Mouse (Mus musculus) ovary, postnatal 14 days (tissue): Measurements from ENCODE around the gene Usp9x.

Experiments
- DNase-seq: peaks from one replicate; pipeline ENCODE4 v3.0.0; 2022; ENCODE audit warnings: low spot score

Gene Usp9x

DNA sequence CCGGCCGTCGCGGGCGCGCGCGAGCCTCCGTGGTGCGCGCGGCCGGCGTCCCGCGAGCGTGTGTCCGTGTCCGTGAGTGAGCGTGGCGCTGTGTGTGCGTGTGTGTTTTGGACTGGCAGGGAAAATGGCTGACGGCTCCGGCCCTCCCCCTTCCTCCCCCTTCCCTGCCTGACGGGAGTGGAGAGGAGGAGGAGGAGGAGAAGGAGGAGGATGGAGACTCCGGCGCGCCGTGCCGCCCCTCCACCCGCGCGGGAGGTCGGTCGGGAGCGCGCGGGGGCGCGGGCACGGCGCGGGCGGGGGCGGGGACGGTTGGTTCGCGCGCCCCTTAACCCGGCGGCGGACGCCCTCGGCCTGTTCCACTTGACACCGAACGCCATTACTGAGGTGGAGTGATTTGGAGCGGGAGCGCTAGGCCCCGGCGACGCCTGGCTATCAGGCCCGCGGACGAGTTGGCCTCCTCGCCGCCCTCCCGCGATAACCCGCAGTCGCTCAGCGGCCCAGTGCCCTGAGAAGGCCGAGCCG is 1.2 kb downstream of the Usp9x start:
- DNase-seq: peak; percentile 57

DNA sequence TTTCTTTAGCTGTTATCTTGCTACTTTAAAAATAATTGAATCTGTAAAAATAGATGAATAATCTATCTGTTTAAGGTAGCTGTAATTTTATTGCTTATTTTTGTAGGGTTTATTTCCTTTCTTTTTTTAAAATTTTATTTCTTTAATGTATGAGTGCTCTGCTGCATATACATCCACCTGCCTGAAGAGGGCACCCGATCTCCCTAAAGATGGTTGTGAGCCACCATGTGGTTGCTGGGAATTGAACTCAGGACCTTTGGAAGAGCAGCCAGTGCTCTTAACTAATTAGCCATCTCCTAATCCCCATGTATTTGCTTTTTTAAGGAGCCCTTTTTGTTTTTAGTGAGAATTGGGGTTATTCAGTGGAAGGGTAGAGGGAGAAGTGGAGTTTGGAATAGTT is 14.3 kb downstream of the Usp9x start:
- DNase-seq: no peak

DNA sequence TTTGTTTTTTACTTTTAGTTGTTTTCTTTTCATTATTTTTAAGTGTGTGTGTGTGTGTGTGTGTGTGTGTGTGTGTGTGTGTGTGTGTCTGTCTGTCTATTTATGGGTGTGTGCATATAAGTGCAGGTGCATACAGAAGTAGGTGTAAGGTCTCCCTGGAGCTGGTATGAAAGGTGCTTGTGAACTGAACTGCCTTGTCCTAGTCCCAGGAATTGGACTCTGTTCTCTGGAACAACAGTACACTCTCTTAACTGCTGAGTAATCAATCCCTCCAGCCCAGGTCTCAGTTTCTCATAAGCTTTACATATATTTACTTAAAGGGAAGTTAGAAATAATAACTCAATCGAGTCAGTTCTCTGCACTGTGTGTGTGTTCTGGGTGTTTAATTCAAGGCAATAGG is 25.7 kb downstream of the Usp9x start:
- no peak for DNase-seq

DNA sequence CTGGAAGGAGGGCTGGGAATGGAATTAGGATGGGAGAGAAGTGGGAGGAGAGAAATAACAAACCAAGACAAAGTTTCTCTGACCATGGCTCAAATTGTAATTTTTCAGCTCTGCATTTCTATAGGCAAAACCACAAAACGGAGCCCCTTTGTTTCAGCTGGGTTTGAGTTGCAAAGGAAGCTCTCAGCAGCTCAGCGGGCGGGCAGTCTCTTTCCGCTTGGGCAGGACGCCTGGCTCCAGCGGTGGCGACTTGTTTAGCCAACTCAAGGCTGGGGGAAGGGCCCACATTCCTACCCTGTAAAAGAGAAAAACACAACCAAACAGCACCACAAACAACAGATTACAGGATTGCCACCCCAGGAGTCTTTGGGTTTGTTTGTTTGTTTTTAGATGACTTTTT is 135.2 kb downstream of the Usp9x start:
- no peak for DNase-seq

DNA sequence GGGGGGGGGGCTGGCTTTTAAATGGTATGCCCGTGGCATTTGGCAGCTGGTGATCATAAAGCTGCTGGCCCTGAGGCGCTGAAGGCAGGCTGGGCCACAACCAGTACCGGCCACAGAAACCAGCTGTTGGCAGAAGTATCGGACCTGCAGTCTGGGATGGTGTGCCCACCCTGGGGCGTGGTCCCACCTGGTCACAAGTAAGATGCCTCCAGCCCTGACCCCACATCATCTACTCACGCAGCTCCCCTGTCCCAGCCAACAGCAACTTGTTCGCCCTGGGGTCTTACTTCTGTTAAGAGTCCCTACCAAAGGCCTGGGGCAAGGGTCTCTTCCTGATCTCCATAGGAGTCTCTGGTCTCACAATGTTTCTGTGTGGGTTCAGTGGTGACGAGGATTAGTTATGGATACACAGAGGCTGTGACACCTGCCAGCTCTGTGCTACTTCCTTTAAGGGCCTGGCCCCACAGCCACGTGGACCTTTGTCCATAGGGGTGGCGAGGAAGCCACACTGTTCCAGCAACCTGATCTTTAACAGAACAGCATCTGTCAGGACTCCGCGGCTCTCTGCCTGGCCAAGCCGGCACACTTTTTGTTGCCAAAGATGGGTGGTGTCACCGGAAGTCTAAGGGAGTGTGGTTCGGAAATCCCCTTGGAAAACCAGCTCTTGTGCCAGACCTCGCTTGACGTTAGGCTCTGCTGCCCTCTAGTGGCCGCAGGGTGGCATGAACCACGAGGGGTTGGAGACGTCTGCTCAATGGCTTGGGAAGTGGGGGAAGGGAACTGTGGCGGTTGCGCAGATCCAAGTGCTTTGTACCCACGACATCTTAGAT is 136.4 kb downstream of the Usp9x start:
- DNase-seq: peak; percentile 88

DNA sequence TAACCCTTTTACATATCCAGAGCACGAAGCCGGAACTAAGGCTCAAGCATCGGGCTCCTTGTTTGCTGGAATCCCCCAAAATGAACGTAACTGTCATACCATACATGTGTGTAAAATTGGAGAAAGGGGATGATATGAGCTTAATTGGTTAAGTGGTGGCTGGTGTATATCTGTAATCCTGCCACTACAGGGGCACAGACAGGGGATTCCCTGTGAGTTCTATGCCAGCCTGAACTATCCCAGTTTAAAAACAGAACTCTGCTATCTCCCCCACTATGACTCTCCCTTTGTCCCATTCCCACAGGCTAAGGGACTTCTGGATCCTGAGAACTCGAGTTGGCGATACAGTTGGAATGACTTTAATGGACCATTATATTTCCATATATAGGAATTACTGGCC is 137.1 kb downstream of the Usp9x start:
- no peak for DNase-seq

DNA sequence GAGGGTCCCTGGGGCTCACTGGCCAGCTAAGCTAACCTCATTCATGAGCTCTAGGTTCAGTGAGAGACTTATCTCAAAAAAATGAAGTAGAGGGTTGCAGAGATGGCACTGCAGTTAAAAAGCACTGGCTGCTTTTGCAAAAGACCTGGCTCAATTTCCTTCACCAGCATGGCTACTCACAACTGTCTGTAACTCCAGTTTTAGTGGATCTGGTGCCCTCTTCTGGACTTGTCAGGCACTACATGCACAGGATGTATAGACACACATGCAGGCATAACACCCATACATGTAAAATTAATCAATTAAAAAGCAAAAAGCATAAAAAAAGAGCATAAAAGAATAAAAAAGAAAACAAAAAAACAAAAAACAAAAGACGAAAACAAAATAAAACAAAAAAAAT is 143.0 kb downstream of the Usp9x start:
- DNase-seq: no peak
